Mouse (Mus musculus) hindbrain, embryonic 13.5 days (tissue): ENCODE results near the gene Resp18. TPM values are rescaled to one million over a fixed set of nuclear protein-coding genes. Genes with fewer than 3 reads are reported as not detected.
A peak's percentile ranks its signal among the peaks of the same experiment; 100 is the strongest.

ENCODE experiments used
- ATAC-seq: fragments of 200-750 bp; cut with Nextera tagmentation; 2 replicates; pipeline ENCODE4 v1.8.0; 2017; ENCODE audit warnings: moderate TSS enrichment; ENCODE audit not compliant: low FRiP score
- H3K27ac ChIP-seq: fragments of 300-500 bp; sonication (generic); 2 replicates; pipeline ENCODE4 v1.5.1; 2015; ENCODE audit warnings: inconsistent platforms, mild to moderate bottlenecking, moderate library complexity
- H3K27me3 ChIP-seq: fragments of 300-500 bp; sonication (generic); 2 replicates; pipeline ENCODE4 v1.6.1; 2015; ENCODE audit warnings: mild to moderate bottlenecking, inconsistent platforms
- H3K36me3 ChIP-seq: fragments of 300-500 bp; sonication (generic); 2 replicates; pipeline ENCODE4 v1.6.1; 2015; ENCODE audit warnings: mild to moderate bottlenecking, inconsistent platforms
- H3K4me1 ChIP-seq: fragments of 300-500 bp; sonication (generic); replicated peaks from 2 replicates; pipeline ENCODE4 v1.6.1; 2015; ENCODE audit warnings: inconsistent platforms
- H3K4me2 ChIP-seq: fragments of 300-500 bp; sonication (generic); 2 replicates; pipeline ENCODE4 v1.6.1; 2015; ENCODE audit warnings: inconsistent platforms, mild to moderate bottlenecking, moderate library complexity
- H3K4me3 ChIP-seq: fragments of 300-500 bp; sonication (generic); 2 replicates; pipeline ENCODE4 v1.5.1; 2015; ENCODE audit warnings: mild to moderate bottlenecking, inconsistent platforms
- H3K9ac ChIP-seq: fragments of 300-500 bp; sonication (generic); 2 replicates; pipeline ENCODE4 v1.6.1; 2015; ENCODE audit warnings: mild to moderate bottlenecking, inconsistent platforms
- H3K9me3 ChIP-seq: fragments of 300-500 bp; sonication (generic); 2 replicates; pipeline ENCODE4 v1.6.1; 2016; ENCODE audit warnings: inconsistent platforms
- WGBS: fragments of 180-500 bp; shearing (Covaris S2); methylation state at CpG from one replicate; pipeline ENCODE4 v1.1.7; 2015; 5-methylcytosine and 5-hydroxymethylcytosine counted together
- polyA plus RNA-seq: library from polyadenylated mRNA; unstranded; fragments of >200 nt; fragmentation: Nextera tagmentation; extraction: Ambion mirVana; gene quantifications from 2 replicates; pipeline ENCODE4 v1.2.1, GENCODE M21; 2015

Gene Resp18
- 131 and 140 TPM in 2 replicates for polyA plus RNA-seq

DNA sequence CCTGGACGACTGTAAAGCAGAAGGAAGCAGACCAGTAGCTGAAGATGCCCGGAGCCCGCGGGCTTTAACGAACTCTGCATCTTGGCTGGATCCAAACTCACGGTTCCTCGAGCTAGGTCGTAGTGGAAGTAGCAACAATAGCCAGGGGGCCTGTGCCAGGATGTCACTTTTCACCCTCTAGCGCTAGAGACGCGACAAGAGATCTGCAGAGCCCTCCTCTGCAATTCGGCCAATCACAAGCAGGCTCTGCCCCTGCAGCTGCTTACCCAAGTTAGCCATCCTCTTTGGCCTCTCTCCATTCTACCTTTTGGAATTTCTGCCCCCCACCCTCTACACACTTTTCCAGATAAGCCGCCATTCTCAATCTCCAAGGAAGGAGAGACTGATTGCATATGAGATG, at the start of gene Resp18:
TSS of gene Resp18 (minus strand) at position 188 of the 400 bp plus-strand sequence.
- H3K4me2 ChIP-seq: peak within 1 kb of the TSS; percentile 60
- peak within 1 kb of the TSS; percentile 68 for H3K27ac ChIP-seq
- peaks cover 10% of the 10 kb centered on the region for H3K4me1 ChIP-seq
- 3% methylated on average over 13 of the region's 13 CpGs for WGBS
- peak; percentile 58; the same call in 1 of the 2 replicates for ATAC-seq
- H3K9me3 ChIP-seq: no peaks in the 10 kb centered on the region
- H3K9ac ChIP-seq: peak within 1 kb of the TSS; percentile 70
- 0 out of 2 replicates have a peak, but pooled peaks cover under 1% of the 10 kb centered on the region for H3K36me3 ChIP-seq
- peak within 1 kb of the TSS; percentile 48 for H3K4me3 ChIP-seq
- peaks cover 46% of the 10 kb centered on the region for H3K27me3 ChIP-seq

GRCm38 (mm10) chr1:75327461-75327860, 49.2 kb upstream of the Resp18 start:
- H3K9ac ChIP-seq: no peak overlapping the region
- H3K4me1 ChIP-seq: no peaks in the 10 kb centered on the region
- no peak for ATAC-seq
- H3K9me3 ChIP-seq: no peaks in the 10 kb centered on the region
- no peaks in the 10 kb centered on the region for H3K36me3 ChIP-seq
- H3K27me3 ChIP-seq: peaks cover 4% of the 10 kb centered on the region; the same call in 1 of the 2 replicates
- no peak overlapping the region for H3K4me2 ChIP-seq
- H3K27ac ChIP-seq: no peak overlapping the region
- no peak overlapping the region for H3K4me3 ChIP-seq

- 94% methylated on average over 10 of the region's 10 CpGs for WGBS
- Histone ChIP-seq H3K9ac (no peak overlapping the region), H3K4me3 (no peak overlapping the region), H3K4me1 (peaks cover 10% of the 10 kb centered on the region), H3K36me3 (peaks cover 15% of the 10 kb centered on the region), H3K4me2 (no peak overlapping the region), H3K27ac (no peak overlapping the region), H3K27me3 (no peaks in the 10 kb centered on the region), H3K9me3 (no peaks in the 10 kb centered on the region)
- ATAC-seq: no peak
These were observed 41.0 kb upstream of the Resp18 start for GRCm38 (mm10) chr1:75319166-75319565.

- Histone ChIP-seq H3K4me2 (no peak overlapping the region), H3K9me3 (no peaks in the 10 kb centered on the region), H3K9ac (no peak overlapping the region), H3K36me3 (peaks cover 19% of the 10 kb centered on the region), H3K27ac (no peak overlapping the region; the same call in 1 of the 2 replicates), H3K4me3 (no peak overlapping the region), H3K4me1 (peaks cover 10% of the 10 kb centered on the region), H3K27me3 (no peaks in the 10 kb centered on the region)
- ATAC-seq: no peak
- 87% methylated on average over 4 of the region's 4 CpGs for WGBS
These were observed 40.5 kb upstream of the Resp18 start for GRCm38 (mm10) chr1:75318736-75319135.

GRCm38 (mm10) chr1:75318301-75318700, 40.1 kb upstream of the Resp18 start:
- peak overlapping the region; percentile 71 for H3K4me3 ChIP-seq
- 74% methylated on average over 3 of the region's 3 CpGs for WGBS
- no peaks in the 10 kb centered on the region for H3K27me3 ChIP-seq
- H3K4me2 ChIP-seq: peak overlapping the region; percentile 34
- H3K27ac ChIP-seq: peak overlapping the region; percentile 35
- peaks cover 23% of the 10 kb centered on the region for H3K36me3 ChIP-seq
- no peak for ATAC-seq
- no peaks in the 10 kb centered on the region for H3K9me3 ChIP-seq
- 0 out of 2 replicates have a peak overlapping the region, but pooled peaks have one; percentile 21 for H3K9ac ChIP-seq
- H3K4me1 ChIP-seq: peaks cover 10% of the 10 kb centered on the region

GRCm38 (mm10) chr1:75317241-75318201, 39.3 kb upstream of the Resp18 start, which contains the start of gene Dnpep:
Dnpep (minus strand) TSS chr1:75317990.
- ATAC-seq: peak; percentile 98
- H3K36me3 ChIP-seq: peaks cover 31% of the 10 kb centered on the region
- no peaks in the 10 kb centered on the region for H3K27me3 ChIP-seq
- H3K9me3 ChIP-seq: no peaks in the 10 kb centered on the region
- peaks cover 10% of the 10 kb centered on the region for H3K4me1 ChIP-seq
- under 1% methylated on average over 92 of the region's 92 CpGs for WGBS
- peak within 1 kb of the TSS; percentile 71 for H3K4me3 ChIP-seq
- H3K4me2 ChIP-seq: peak within 1 kb of the TSS; percentile 77
- peak within 1 kb of the TSS; percentile 82 for H3K9ac ChIP-seq
- H3K27ac ChIP-seq: peak within 1 kb of the TSS; percentile 93

DNA sequence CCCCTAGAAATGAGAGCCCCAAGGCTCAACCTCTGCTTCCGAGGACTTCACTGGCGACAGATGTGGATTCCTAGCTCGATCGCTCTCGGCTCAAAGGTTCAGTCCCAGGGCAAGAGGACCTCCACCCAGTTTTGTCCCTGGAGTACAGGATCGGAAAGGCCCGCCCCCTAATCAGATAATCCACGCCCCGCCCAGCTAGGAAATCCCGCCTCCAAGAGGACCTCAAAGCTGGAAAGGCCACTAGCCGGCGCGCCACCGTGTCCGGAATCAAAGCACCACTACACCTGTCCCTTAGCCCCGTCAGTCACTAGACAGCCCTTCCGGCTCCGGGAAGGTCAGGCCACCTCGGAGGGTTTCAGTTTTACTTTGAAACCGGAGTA, 38.6 kb upstream of the Resp18 start:
- peak; percentile 48 for ATAC-seq
- WGBS: under 1% methylated on average over 20 of the region's 20 CpGs
- no peaks in the 10 kb centered on the region for H3K9me3 ChIP-seq
- H3K27me3 ChIP-seq: no peaks in the 10 kb centered on the region
- H3K4me3 ChIP-seq: peak overlapping the region; percentile 71
- H3K4me1 ChIP-seq: peaks cover 10% of the 10 kb centered on the region
- H3K27ac ChIP-seq: peak overlapping the region; percentile 93
- H3K36me3 ChIP-seq: peaks cover 38% of the 10 kb centered on the region
- peak overlapping the region; percentile 82 for H3K9ac ChIP-seq
- H3K4me2 ChIP-seq: peak overlapping the region; percentile 77

DNA sequence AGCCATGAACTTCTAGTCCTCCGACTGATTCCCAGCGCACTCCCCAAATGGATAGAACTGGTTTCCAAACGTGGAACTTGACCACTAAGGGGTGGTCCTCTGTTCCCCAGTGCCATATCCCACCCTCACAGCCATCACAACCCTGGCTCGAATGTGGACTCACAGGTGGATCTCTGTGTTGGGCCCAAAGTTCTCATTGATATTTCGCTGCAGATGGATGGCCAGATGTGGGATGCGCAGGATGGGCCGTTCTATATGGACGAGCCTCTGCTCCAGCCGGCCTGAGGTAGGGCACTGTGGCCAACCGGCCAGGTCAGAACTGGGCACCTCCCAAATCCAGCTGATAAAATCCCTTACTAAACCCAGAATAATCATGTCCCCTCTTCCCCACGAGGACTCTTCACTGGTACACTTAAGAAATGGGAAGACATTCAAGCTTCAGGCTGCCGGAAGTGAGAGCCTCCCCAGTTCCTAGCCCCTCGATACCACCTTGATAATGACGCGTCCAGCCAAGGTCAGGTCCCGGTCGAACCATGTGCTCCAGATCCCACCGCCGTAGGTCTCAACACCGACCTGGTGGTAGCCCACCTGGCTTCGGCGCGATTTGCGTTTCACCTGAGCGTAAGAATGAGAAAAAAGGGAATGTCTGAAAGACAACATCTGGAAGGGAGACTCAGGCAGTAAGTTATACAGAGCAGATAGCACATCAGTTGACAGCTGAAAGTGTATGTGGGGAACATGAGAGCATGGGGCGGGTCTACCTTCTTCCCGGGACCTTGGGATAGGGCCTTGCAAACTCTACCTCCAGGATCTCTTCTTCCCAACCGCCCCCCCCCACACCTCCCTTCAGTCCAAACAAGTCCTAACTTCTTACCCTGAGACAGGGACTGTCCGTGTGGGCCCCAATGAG, 37.5 kb upstream of the Resp18 start:
- H3K4me1 ChIP-seq: peaks cover 10% of the 10 kb centered on the region
- peak overlapping the region; percentile 71 for H3K4me3 ChIP-seq
- no peak for ATAC-seq
- peaks cover 49% of the 10 kb centered on the region for H3K36me3 ChIP-seq
- H3K9me3 ChIP-seq: no peaks in the 10 kb centered on the region
- H3K27ac ChIP-seq: peak overlapping the region; percentile 93; the same call in 1 of the 2 replicates
- 87% methylated on average over 29 of the region's 29 CpGs for WGBS
- H3K9ac ChIP-seq: peak overlapping the region; percentile 82
- H3K4me2 ChIP-seq: peak overlapping the region; percentile 77
- no peaks in the 10 kb centered on the region for H3K27me3 ChIP-seq

DNA sequence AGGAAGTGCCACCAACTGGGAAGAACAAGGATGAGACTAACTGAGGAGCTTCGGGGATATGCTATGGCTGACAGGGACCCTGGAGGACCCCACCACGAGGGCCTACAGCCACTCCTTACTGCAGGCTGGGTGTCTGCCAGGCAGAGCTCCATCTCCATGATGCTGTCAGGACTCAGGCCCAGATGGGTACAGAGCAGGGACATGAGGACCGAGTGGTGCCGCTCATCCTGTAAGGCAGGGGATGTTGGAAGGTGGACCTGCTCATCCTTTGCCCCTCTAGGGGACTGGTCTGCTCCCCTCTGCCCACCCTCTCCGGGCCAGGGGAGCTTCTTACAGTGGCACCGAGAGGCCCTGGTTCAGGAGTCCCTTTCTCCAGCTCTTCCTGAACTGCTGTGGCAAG, 36.8 kb upstream of the Resp18 start:
- 89% methylated on average over 6 of the region's 6 CpGs for WGBS
- Histone ChIP-seq H3K9me3 (no peaks in the 10 kb centered on the region), H3K27ac (no peak overlapping the region), H3K4me3 (no peak overlapping the region), H3K4me1 (peaks cover 10% of the 10 kb centered on the region), H3K9ac (no peak overlapping the region), H3K27me3 (no peaks in the 10 kb centered on the region), H3K4me2 (no peak overlapping the region), H3K36me3 (peaks cover 56% of the 10 kb centered on the region)
- no peak for ATAC-seq

DNA sequence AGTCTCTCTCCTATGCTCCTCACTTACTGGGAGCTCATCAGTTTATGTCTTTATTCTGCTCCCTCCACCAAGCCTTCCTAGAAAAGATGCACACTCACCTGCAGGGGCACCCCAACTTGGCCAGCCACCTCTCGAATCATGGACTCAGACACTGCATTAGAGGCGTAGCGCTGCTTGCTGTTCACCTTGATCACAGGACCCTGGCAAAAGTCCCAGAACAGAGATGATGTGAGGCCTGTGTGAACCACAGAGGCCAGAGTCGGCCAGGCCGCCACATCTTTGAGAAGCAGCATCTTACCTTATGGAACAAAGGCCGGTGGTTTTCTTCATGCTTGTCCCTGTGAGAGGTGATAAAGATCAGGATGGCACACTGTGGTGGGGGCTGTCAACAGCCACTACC, 33.5 kb upstream of the Resp18 start:
- H3K9me3 ChIP-seq: no peaks in the 10 kb centered on the region
- no peak overlapping the region for H3K4me3 ChIP-seq
- H3K9ac ChIP-seq: no peak overlapping the region
- peaks cover 10% of the 10 kb centered on the region for H3K4me1 ChIP-seq
- ATAC-seq: no peak
- no peaks in the 10 kb centered on the region for H3K27me3 ChIP-seq
- no peak overlapping the region for H3K27ac ChIP-seq
- WGBS: 95% methylated on average over 6 of the region's 6 CpGs
- H3K36me3 ChIP-seq: peaks cover 89% of the 10 kb centered on the region
- H3K4me2 ChIP-seq: no peak overlapping the region

DNA sequence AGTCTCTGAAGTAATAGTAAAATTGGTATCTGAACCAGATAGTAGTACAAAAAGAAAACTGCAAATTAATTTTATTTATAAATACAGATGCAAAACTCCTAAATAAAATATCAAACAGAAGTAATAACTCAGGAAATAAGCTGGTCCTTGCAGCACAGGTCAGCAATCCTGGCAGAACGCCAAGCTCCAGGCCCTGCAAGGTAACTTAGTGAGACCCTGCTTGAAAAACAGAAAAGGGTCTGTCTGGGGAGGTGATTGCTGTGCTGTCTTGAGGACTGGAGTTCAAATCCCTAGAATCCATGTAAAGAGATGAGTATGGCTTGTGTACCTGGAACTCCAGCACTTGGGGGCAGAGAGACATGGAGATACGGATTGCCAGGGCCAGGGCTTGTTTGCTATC, 26.4 kb upstream of the Resp18 start:
- Histone ChIP-seq H3K4me2 (no peak overlapping the region), H3K27me3 (no peaks in the 10 kb centered on the region), H3K27ac (no peak overlapping the region), H3K4me3 (no peak overlapping the region), H3K9ac (no peak overlapping the region), H3K36me3 (peaks cover 30% of the 10 kb centered on the region), H3K9me3 (no peaks in the 10 kb centered on the region), H3K4me1 (no peaks in the 10 kb centered on the region)
- ATAC-seq: no peak
- 86% methylated on average over 2 of the region's 2 CpGs for WGBS

DNA sequence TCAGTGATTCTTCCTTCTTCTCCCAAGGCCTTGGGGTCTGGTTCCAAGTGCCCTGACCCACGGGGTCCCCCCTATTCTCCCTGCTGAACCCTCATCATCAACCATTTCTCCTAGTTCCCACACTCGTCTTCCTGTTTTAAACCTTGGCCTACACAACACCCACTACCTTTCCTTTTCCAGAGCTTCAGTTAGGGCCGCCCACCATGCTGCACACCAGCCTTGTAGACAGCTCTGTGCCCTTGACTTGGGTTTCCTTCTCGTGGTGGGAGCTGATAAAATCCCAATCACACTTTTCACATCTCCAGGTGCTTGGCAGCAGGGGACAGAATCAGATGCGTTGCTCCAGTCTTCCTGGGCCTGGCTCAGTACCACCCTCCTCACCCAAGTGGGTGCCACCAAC, 16.1 kb upstream of the Resp18 start:
- H3K4me2 ChIP-seq: no peak overlapping the region
- no peak for ATAC-seq
- no peaks in the 10 kb centered on the region for H3K36me3 ChIP-seq
- H3K27me3 ChIP-seq: no peaks in the 10 kb centered on the region
- no peak overlapping the region for H3K9ac ChIP-seq
- no peak overlapping the region for H3K4me3 ChIP-seq
- no peaks in the 10 kb centered on the region for H3K9me3 ChIP-seq
- H3K27ac ChIP-seq: no peak overlapping the region
- peaks cover 20% of the 10 kb centered on the region for H3K4me1 ChIP-seq
- WGBS: 82% methylated on average over 5 of the region's 5 CpGs
